Mouse (Mus musculus): ENCODE data around the gene Lsm4.
A peak's percentile ranks its signal among the peaks of the same experiment; 100 is the strongest.

Lsm4 gene

DNA sequence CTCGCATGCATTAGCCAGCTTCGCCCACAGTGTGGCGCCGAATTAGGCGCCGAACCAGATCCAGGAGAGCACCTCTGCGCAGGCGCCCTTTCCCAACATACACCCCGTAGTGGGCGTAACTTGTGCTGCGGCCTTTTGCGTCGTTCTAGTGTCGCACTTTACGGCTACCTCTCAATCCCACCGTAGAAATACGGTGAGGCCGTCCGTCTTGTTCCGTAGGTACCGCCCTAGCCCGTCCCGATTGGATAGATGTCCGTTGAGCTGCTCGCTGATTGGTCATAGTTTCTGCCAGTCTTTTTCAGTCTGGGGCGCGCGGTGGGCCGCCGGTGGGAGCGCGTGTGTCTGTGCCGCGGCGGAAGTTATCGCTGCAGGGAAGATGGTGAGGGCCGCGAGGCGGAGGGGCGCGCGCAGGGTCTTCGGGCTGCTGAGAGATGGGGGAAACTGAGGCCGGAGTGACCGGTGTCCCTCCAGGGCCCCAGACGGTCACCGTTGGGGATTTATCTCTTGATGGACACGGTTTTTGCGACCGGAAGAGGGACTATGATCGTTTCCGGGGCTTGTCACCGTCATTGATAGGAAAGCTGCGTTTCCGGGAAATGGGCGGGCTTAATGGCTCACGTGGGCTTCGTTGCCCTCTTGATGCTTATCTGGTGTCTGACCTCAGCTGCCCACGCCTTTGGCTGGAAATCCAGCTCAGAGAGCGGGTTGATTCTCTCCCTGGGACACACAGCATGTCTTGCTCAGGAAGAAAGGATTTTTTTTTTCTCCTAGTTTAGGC lies at the start of gene Lsm4:
Gene Lsm4 (plus strand): TSS at position 170 of the 778 bp plus-strand sequence.
- peak; percentile 100 for DNase-seq (ENCODE audit: low read depth, low spot score)

DNA sequence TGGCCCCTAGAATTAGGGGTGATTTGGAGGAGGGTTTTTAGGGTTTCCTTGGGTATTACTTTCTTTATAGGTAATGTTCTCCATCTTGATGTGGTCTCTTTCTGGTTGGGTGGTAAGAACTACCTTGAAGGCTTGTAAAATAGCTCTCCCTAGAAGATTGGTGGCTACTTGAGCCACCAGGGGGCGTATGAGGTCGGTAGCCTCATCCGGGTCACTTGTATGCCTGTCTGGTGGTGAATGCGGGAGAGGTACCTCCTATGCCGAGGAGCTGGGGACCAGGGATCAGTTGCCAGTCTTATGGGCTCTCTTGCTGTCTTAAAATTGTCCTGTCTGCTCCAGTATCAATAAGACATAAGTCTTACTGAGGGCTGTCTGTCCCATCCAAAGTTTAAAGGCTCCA lies 47.9 kb upstream of the Lsm4 start:
- DNase-seq (ENCODE audit: low read depth, low spot score), result peak; percentile 51

DNA sequence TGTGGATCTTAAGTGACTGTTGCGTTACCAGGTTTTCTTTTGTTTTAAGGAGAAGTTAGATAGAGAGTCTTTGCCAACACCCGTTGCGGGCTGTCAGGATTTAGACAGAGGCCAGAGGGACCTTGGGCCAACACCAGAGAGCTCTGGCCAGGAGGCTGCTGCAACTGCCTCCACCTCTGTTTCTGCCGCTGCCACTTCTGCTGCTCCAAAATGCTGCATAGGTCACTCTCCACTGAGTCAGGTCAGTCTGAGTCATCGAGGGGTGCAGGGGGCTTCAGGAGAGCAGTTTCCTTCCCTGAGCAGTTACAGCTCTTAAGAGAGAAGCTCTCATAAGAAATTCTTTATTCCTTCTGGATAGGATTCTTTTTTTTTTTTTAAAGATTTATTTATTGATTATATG lies 46.0 kb upstream of the Lsm4 start:
- no peak for DNase-seq (ENCODE audit: low read depth, low spot score)

DNA sequence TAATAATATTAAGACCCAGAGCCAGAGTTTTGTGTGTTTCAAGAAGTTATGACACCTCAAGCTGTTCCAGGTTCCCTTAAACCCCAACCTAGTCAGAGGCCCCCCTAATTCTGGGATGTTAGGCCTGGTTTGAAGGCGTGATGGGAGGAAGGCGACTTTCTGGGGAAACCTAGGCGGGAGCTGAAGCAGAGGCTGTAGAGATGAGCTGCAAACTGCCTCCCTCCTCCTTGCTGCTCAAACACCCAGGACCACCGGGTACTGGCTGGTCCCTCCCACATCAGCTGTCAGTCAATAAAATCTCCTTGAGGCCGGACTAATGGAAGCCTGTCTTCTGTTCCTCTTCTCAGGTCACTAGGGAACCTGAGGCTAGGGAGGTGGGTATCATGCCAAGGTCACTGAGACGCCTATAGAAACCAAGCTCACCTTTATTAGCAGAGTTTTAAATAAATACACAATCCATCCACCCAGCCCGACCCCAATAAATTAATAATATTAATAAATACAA lies 44.0 kb upstream of the Lsm4 start:
- no peak for DNase-seq (ENCODE audit: low read depth, low spot score)

DNA sequence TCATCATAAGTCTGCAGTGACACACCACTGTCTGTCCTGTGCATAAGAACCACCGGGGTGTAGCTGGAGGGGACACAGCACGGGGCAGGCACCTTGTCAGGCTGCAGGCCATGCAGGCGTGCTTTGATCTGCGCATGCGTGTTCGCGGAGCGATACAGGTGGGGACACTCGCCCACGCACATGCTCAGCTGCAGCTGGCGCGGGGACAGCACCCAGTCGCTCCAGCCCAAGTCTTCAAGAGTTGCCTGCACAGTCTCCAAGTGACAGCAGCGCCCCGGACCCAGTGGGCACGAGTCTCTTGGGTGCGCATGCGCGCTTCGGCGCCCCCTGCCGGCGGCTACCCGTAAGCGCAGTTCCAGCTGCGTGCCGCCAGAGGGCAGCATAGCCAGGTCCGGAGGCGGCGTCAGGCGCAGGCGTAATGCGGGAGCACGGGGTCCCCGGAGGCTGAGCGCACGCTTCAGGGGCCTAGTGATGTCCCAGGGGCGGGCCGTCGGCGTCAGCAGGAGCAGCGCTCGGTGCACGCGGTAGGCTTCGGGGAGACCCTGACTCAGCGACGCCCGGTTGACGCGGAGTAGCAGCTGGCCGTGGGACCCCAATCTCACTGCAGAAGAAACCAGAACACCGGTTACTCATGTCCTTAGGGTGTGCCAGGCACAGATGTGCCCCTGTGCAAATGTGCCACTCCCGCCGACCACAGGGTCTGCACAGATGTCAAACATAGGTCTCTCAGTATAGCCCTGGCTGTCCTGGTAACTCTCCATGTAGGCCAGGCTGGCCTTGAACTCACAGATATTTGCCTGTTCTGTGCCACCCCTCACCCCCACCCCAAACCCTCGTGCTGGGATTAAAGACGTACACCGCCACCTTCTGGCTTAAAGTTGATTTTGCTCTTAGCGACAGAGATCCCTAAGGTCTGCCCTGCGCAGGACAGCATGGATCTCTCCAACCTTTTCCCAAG lies 43.2 kb upstream of the Lsm4 start:
- peak; percentile 99 for DNase-seq (ENCODE audit: low read depth, low spot score)

DNA sequence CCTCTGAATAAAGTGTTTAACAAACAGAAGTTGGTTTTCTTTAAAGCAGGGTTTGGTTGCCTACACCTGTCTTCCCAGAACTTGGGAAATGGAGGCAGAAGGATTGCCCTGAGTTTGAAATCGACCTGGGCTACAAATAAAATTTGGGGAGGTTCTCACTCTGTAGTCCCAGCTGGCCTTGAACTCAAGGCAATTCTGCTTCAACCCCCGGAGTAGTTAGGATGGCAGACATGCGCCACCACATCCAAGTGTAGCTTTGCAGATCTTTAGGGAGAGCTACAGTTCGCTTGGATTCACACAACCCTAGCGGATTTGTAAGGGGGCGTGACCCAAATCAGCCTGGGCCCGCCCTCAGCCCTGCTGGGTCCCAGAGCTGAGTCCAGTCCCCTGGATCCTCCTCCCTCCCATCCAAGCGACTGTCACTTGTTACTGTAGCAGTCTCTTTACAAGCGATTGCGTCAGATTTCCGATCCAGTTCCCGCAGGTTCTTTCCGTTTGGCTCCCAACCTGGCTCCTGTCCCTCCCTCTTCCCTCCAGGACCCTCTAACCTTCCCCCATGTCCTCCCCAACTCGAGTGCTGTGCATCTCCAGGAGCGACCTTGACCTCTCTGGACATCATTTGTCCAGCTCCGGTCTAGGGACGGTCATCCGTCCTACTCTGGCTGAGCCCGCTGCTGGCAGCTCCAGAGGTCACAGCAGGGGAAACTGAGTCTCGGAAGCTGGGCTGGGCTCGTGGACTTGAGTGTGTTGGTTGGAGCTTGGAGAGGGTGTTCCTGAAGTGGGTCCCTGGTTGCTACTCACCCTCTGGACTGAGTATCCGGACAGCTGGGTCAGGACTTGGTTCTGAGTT lies 42.3 kb upstream of the Lsm4 start:
- DNase-seq (ENCODE audit: low read depth, low spot score), result no peak

DNA sequence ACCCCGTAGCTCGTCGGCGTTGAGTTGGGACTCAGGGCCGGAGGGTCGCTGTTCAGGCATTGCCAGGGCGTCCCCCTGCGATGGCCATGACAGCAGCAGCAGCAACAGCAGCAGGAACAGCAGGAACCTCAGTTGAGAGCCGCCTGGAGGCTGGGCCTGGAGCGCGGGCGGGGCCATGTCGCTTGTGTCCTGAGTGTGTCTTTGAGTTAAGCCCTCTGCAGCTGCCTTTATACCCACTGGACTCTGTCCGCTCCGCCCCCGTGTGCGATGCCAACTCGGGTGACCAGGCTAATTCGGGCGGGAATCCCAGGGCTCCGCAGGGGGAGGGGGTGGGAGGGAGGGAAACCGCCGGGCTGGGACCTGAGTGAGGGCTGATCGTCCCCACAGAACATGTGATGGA lies 41.6 kb upstream of the Lsm4 start:
- DNase-seq (ENCODE audit: low read depth, low spot score), result no peak

DNA sequence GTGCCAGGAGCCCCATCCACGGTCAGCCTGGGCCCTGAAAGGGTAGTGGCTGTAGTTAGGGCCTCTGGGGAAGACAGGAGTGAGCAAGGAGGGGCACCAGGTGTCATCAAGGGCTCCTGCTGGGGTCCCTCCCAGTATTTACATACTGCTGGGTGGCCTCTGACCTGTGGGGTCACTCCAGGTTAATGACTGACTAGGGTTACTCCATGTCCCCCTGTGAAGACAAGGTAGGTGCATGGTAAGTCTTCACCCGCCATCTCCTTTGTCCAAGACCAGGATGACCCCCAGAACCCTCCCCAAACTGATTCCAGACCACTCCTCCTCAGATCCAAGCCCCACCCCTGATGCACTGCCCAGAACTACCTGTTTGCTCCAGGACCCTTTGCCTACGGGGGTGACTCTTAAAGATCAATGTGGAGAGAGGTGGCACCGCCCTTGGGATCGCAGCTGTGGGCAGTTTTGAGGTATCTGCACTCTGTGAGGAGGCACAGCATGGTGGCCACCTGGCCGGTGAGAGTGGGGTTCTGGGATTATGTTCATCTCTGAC lies 40.6 kb upstream of the Lsm4 start, which contains the start of gene Gdf15:
Gene Gdf15 (minus strand): TSS at position 111 of the 547 bp plus-strand sequence.
- no peak for DNase-seq (ENCODE audit: low read depth, low spot score)

DNA sequence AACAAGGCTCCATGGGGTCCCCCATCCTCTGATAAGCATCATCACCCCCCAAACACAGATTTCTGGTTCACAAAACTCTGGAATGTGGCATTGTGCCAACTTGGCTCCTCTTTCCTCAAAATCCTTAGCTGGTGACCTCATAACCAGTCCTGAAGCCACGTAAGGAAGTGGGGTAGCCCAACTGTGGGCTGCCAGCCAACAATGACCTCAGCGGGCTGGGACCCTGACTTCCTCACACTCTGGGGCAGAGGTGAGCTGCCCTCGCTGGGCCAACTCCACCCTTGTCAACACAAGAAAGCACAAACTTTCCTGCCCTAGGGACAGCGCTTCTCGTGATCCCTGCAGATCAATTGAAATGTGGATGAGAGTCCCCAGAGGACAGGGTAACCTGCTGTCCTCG lies 39.0 kb upstream of the Lsm4 start:
- peak; percentile 33 for DNase-seq (ENCODE audit: low read depth, low spot score)

DNA sequence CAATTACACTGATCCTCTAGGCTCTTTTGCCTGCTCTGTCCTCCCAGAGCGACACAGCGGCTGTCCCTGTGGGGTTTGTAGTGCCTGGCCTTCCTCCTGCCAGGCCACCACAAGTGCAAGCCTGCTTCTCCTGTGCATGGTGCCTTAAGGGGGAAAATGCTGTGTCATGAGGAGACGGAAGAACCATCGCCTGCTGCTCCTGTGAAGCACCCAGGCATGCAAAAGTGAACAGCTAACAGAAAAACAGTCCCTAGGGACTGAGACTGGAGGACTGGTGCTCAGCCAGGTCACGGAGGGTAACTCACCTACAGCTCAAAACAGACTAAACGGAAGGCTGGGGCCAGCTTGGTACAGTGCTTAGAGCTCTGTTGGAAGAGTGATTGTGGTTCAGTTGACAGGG lies 37.5 kb upstream of the Lsm4 start:
- DNase-seq (ENCODE audit: low read depth, low spot score), result peak; percentile 95

DNA sequence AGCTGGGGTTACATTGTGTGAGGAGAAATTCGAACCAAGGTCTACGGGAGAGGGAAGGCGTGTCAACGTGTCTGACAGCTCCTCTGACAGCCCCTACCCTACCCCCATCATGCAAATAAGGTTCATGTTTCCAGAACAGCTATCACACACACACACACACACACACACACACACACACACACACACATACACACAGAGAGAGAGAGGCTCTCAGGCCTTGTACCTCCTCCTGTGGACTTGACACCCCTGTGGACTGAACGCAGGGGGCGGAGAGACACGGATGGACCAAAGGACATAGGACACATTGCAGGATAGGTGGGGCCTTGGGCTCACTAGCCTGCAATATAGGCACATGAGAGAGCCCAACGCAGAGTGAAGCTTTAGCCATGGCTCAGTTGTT lies 36.2 kb upstream of the Lsm4 start:
- peak; percentile 86 for DNase-seq (ENCODE audit: low read depth, low spot score)

DNA sequence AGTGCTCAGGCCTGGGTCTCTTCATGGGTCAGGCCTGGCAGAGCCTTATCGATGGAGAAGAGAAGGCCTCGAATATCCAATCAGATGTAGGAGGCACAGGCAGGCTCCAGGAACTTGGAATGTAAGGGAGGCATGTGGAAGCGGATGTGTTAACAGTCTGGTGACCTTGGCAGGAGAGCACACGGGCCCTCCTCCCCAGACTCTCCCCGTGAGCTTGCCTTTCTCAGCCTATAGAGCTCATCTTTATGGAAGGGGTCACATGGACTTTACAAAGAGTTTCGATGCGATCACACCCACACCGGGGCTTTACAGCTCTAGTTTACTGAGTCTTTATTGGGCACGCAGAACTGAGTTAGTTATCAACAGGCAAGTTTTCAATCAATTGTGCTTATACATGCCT lies 34.3 kb upstream of the Lsm4 start:
- no peak for DNase-seq (ENCODE audit: low read depth, low spot score)

DNA sequence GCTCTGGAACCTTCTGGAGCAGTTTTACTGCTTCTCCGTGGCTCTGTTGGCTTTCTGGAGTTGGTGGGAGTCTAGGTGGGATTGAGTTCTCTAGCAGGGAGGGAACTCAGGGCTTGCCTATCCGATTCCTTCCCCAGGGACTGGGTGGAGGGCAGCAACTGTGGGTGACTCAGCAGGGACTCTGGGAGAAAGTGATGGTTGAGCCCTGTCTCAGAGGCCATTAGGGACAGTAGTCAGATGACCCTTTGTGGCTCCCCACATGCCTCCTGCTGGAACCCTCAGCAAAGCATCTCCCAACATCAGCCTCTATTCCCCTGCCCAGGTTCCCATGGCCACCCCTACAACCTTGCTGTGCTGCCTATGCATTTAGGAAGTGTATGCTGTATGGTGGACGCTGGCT lies 30.0 kb upstream of the Lsm4 start:
- DNase-seq (ENCODE audit: low read depth, low spot score), result no peak

DNA sequence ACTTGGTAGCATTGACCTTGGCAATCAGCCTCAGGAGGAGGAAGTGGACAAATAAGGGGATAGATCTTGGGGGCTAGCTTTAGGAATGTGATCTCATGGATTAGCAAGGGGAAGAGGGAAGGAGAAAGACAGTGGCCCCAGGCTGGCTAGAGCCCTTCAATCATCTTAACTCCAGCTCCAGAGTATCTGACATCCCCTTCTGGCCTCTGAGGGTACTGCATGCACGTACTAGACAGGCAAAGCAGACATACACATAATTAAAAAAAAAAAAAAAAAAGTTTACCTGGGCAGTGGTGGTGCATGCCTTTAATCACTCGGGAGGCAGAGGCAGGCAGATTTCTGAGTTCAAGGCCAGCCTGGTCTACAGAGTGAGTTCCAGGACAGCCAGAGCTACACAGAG lies 29.0 kb upstream of the Lsm4 start:
- peak; percentile 61 for DNase-seq (ENCODE audit: low read depth, low spot score)

DNA sequence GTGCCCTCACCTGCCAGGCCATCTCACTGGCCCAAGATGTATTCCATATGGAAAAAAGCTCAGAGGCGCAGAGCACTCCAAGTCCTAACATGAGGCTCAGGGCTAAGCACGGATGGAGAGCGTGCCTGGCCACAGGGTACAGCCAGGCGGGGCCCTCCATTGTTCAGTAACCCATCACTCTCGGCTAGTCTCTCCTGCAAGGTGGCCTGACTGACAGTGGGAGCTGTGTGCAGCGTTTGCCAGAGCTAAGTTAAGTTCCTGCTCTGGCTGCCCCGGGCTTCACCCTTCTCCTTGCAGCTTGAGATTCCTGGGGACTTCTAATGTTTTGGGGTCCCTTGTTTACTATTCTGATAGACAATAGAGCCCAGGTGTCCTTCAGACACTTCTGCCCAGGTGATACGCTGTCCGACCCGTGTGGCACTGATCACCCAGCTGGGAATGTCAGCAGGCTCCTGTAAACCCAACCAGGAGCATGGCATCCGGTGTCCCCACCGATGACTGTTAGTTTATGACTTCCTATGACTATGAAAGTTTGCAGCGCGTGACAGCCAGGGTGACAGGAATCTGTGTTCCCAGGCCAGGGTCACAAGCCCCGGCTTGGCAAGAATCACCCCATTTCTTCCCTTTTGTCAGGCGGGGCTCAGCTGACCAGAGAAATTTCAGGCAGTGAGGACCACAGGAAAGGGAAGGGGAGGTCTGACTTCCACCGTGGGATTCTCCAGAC lies 27.4 kb upstream of the Lsm4 start:
- DNase-seq (ENCODE audit: low read depth, low spot score), result no peak

DNA sequence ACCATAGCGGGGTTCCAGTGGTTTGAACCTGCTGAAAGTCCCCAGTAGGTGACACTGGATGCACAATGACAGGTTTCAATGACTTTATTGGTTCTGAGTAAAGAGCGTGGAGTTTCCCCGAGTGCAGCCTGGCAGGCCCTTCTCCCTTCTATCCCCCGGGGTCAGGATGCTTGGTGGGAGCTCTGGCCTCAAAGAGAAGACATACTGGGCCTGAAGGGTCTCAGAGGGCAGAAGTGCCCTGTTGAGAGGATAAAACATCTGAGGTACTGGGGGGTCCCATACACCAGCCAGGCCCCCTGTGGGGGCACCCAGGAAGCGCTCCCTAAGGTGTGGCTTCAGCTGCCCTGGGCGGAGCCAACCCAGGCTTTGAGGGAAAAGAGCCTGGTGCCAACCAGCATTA lies 26.7 kb upstream of the Lsm4 start:
- no peak for DNase-seq (ENCODE audit: low read depth, low spot score)

DNA sequence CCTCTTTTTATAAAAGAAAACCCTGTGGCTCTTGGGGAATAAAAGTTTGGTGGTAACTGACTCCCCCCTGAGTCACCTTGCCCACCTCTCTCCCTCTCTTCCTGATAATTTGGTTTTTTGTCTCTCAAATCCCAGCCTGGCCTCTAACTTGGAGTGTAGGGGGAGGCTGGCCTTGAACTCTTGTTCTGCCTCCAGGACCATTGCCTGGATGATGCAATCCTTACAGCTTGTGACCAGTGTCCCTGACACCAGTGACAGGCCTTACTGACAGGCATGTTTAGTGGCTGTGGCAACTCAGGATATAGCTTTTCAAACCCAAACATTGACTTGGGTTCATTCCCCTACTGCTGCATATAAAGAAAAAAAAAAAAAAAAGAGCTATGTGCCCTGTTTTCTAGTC lies 26.3 kb upstream of the Lsm4 start:
- no peak for DNase-seq (ENCODE audit: low read depth, low spot score)

DNA sequence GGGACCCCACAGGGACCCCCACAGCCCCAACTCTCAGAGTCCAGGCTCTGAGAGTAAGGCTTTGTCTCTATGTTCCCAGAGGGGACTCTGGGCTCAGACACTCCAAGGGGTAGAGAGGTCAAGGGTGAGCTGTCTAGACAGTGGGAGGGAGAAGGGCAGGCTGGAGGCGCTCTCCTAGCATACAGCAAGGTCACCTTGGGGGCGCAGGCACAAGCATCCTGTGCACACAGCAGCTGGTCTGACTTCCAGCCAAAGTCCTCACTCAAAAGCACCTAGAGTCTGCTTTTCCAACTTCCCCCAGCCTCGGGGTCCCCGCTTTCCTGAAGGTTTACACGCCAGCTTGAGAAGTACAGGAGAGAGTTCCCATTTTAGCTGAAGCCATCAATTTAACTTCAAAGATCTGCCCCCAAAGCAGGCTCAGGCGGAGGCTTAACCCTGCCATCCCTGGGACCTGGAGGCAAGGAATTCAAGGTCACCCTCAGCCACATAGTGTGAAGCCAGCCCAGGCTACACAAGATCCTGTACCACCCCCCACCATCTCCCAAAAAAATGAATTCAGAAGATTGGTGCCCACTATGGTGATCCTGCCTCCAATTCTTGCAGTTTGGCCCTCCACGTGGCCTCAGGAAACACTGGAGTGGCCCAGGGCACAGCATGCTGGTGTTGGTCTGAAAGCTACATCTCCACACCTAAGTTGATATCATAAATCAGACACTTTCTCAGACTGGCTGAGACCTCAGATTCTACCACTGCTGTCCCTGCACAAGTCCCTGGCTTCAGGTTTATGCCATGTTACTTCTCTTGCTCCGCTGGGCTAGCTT lies 25.5 kb upstream of the Lsm4 start:
- DNase-seq (ENCODE audit: low read depth, low spot score), result no peak

DNA sequence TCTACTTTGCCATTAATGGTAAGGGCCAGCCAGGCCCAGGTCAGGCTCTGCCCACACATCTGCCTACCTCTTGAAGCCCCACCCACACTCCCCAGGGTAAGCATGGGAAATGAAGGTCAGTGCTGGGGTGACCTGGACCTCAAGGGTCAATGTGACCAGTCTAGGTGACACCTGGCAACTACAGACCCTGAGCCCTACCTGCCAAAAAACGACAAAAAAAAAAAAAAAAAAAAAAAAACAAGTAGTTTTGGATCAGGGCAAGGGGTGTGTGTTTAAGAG lies 24.9 kb upstream of the Lsm4 start:
- DNase-seq (ENCODE audit: low read depth, low spot score), result no peak

DNA sequence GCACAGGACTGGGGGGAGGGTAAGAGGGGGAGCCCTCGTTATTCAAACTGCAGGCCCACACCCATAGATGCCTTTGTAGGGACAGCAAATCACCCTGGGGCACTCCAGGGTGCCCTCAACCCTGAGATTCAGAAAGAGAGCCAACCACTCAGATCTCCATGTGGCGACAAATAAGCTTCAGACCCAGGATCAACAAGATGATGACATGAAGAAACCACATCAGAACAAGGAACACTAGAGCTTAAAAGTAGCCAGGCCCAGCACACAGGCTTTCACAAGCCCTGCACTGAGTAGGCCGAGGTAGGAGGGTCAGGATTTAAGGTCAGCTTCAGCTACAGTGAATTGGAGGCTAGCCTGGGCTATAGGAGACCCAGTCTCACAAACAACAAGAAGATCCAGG lies 24.1 kb upstream of the Lsm4 start:
- DNase-seq (ENCODE audit: low read depth, low spot score), result no peak
